Mouse (Mus musculus) hindbrain, postnatal 0 days (tissue): ENCODE measurements around the gene Med7. TPM values are rescaled to one million over a fixed set of nuclear protein-coding genes. Genes with fewer than 3 reads are reported as not detected.

ENCODE experiments used
- ATAC-seq: fragments of 200-750 bp; cut with Nextera tagmentation; 2 replicates; pipeline ENCODE4 v1.8.0; 2017; ENCODE audit warnings: mild to moderate bottlenecking, moderate TSS enrichment, moderate library complexity
- DNase-seq: peaks from one replicate; pipeline ENCODE4 v3.0.0-alpha.2; 2015; ENCODE audit warnings: low spot score
- H3K27ac ChIP-seq: fragments of 300-500 bp; sonication (generic); 2 replicates; pipeline ENCODE4 v1.5.1; 2014; ENCODE audit warnings: mild to moderate bottlenecking
- H3K27me3 ChIP-seq: fragments of 300-500 bp; sonication (generic); 2 replicates; pipeline ENCODE4 v1.6.1; 2014; ENCODE audit warnings: low read length, mixed read lengths; ENCODE audit not compliant: insufficient read depth
- H3K36me3 ChIP-seq: fragments of 300-500 bp; sonication (generic); 2 replicates; pipeline ENCODE4 v1.6.1; 2014; ENCODE audit warnings: low read length, mixed read lengths; ENCODE audit not compliant: insufficient read depth
- H3K4me1 ChIP-seq: fragments of 300-500 bp; sonication (generic); 2 replicates; pipeline ENCODE4 v1.6.1; 2014; ENCODE audit warnings: antibody characterized with exemption, low read length, mixed read lengths; ENCODE audit not compliant: insufficient read depth
- H3K4me2 ChIP-seq: fragments of 300-500 bp; sonication (generic); 2 replicates; pipeline ENCODE4 v1.6.1; 2014; ENCODE audit warnings: low read depth, mild to moderate bottlenecking, low read length, moderate library complexity, mixed read lengths
- H3K4me3 ChIP-seq: fragments of 300-500 bp; sonication (generic); 2 replicates; pipeline ENCODE4 v1.5.1; 2014; ENCODE audit warnings: low read length
- H3K9ac ChIP-seq: fragments of 300-500 bp; sonication (generic); replicated peaks from 2 replicates; pipeline ENCODE4 v1.6.1; 2014; ENCODE audit warnings: mild to moderate bottlenecking, low read length, moderate library complexity, mixed read lengths
- H3K9me3 ChIP-seq: fragments of 300-500 bp; sonication (generic); 2 replicates; pipeline ENCODE4 v1.6.1; 2016; ENCODE audit warnings: low read length, mixed read lengths
- CTCF ChIP-seq: IDR thresholded peaks from 2 replicates; pipeline ENCODE4 v1.5.1; 2016; ENCODE audit warnings: antibody characterized with exemption, control low read depth, low read depth
- WGBS: fragments of 180-500 bp; shearing (Covaris S2); extraction: QIAGEN DNeasy Blood & Tissue Kit; methylation state at CpG from one replicate; pipeline ENCODE4 v1.1.7; 2014; 5-methylcytosine and 5-hydroxymethylcytosine counted together
- polyA plus RNA-seq: library from polyadenylated mRNA; unstranded; fragments of >200 nt; fragmentation: Nextera tagmentation; extraction: Ambion mirVana; gene quantifications from 2 replicates; pipeline ENCODE4 v1.2.1, GENCODE M21; 2015
- total RNA-seq: library from RNA; depleted of rRNA; stranded (reverse); fragments of >200 nt; gene quantifications from 2 replicates; pipeline ENCODE4 v1.2.3, GENCODE M21; 2014; rRNA removed

Gene Med7
- total RNA-seq (14.5 and 19.1 TPM in 2 replicates), polyA plus RNA-seq (62.1 and 63.3 TPM in 2 replicates)

DNA sequence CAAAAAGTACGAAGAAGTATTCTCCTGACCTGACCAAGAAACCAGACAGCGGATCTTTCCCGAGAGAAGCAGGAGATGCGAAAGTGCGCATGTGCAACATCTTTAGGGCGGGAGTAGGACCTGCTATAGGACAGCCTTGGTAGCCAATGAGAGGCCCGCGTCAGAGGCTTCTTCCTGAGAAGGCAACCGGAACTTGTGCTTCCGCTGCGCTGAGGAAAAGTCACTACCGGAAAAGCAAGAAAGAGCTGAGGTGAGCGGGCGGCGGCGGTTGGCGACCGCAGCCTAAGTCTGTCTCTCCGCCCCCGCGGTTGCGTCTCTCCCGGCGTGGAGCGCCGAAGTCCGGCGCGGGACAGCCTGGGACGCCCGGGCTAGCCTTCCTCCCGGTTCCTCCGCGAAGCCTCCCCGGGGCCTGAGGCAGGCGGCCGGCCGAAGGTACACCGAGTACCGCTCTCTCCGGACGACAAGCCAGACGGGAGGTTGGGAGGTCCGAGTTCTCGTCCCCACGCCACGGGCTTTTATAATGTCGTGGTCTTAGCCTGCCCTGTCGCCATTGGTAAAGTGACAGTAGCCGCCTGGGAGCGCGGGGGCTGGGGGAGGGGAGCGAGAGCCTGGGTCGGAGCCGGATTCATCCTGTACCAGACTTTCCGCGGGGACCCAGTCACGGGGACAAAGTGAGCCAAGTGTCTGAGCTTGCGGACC, at the start of gene Med7:
Gene Med7, plus strand, starts transcription at position 166 of the 699 bp plus-strand sequence.
- Histone ChIP-seq H3K4me3 (peak within 1 kb of the TSS; percentile 99), H3K27me3 (no peaks in the 10 kb centered on the region), H3K4me1 (peaks cover 3% of the 10 kb centered on the region; the same call in 1 of the 2 replicates), H3K27ac (peak within 1 kb of the TSS; percentile 97), H3K9me3 (no peaks in the 10 kb centered on the region), H3K4me2 (peak within 1 kb of the TSS; percentile 94), H3K9ac (peak within 1 kb of the TSS; percentile 91), H3K36me3 (peaks cover 4% of the 10 kb centered on the region)
- WGBS = under 1% methylated on average over 48 of the region's 59 CpGs
- peak; percentile 98 for DNase-seq
- peak; percentile 99 for ATAC-seq
- TF ChIP-seq CTCF = no peak

- ATAC-seq = no peak
- 90% methylated on average over 8 of the region's 8 CpGs for WGBS
- H3K36me3 ChIP-seq = no peaks in the 10 kb centered on the region
- no peak for TF ChIP-seq CTCF
- no peak overlapping the region for H3K9ac ChIP-seq
- no peak overlapping the region for H3K27ac ChIP-seq
- H3K4me2 ChIP-seq = no peak overlapping the region
- H3K27me3 ChIP-seq = no peaks in the 10 kb centered on the region
- no peak for DNase-seq
- H3K9me3 ChIP-seq = no peaks in the 10 kb centered on the region
- no peak overlapping the region for H3K4me3 ChIP-seq
- H3K4me1 ChIP-seq = no peaks in the 10 kb centered on the region
Observed at GRCm38 (mm10) chr11:46387061-46387460, 49.7 kb upstream of the Med7 start.

- 70% methylated on average over 6 of the region's 6 CpGs for WGBS
- TF ChIP-seq CTCF = no peak
Observed at GRCm38 (mm10) chr11:46388438-46388837, 48.3 kb upstream of the Med7 start.

GRCm38 (mm10) chr11:46389336-46390117, 47.2 kb upstream of the Med7 start, which contains the start of gene Itk:
TSS of gene Itk (minus strand) at chr11:46389515.
- Histone ChIP-seq H3K4me1 (no peaks in the 10 kb centered on the region), H3K4me3 (no peak within 1 kb of the TSS), H3K9ac (no peak within 1 kb of the TSS), H3K27me3 (no peaks in the 10 kb centered on the region), H3K27ac (no peak within 1 kb of the TSS), H3K9me3 (no peaks in the 10 kb centered on the region), H3K36me3 (no peaks in the 10 kb centered on the region), H3K4me2 (no peak within 1 kb of the TSS)
- ATAC-seq (no peak), DNase-seq (no peak)
- no peak for TF ChIP-seq CTCF
- WGBS = 83% methylated on average over 13 of the region's 13 CpGs

More at GRCm38 (mm10) chr11:46388438-46388837, 48.3 kb upstream of the Med7 start:
- Histone ChIP-seq H3K27ac (no peak overlapping the region), H3K27me3 (no peaks in the 10 kb centered on the region), H3K4me1 (no peaks in the 10 kb centered on the region), H3K4me2 (no peak overlapping the region), H3K9ac (no peak overlapping the region), H3K36me3 (no peaks in the 10 kb centered on the region), H3K4me3 (no peak overlapping the region), H3K9me3 (no peaks in the 10 kb centered on the region)
- DNase-seq = no peak
- no peak for ATAC-seq

- TF ChIP-seq CTCF = no peak
- 45% methylated on average over 3 of the region's 3 CpGs for WGBS
- no peak overlapping the region for H3K9ac ChIP-seq
- no peaks in the 10 kb centered on the region for H3K4me1 ChIP-seq
- no peaks in the 10 kb centered on the region for H3K27me3 ChIP-seq
- no peak overlapping the region for H3K4me3 ChIP-seq
- no peak for ATAC-seq
- DNase-seq = no peak
- no peaks in the 10 kb centered on the region for H3K9me3 ChIP-seq
- H3K4me2 ChIP-seq = no peak overlapping the region
- H3K36me3 ChIP-seq = no peaks in the 10 kb centered on the region
- H3K27ac ChIP-seq = no peak overlapping the region
Observed at GRCm38 (mm10) chr11:46390621-46391020, 46.1 kb upstream of the Med7 start.

DNA sequence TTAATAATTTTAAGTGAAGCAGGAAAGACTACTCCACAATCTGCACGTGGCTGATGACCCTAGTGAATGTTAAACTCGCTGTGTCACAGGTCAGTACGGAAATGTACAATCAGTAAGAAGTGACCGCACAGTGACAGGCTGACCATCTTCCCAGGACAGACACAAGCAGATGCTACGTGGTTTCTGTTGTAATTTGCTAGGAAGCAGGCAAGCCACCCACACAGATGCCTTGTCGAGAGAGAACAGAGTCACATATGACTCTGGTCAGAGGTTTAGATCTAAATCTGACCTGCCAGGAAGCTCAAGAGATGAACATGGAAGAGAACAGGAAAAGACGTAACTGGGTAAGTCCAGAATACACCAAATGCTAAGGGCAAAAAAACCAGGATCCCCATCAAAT, 43.8 kb upstream of the Med7 start:
- DNase-seq (no peak), ATAC-seq (no peak)
- Histone ChIP-seq H3K9ac (no peak overlapping the region), H3K36me3 (no peaks in the 10 kb centered on the region), H3K9me3 (no peaks in the 10 kb centered on the region), H3K4me3 (no peak overlapping the region), H3K4me2 (no peak overlapping the region), H3K27me3 (no peaks in the 10 kb centered on the region), H3K27ac (no peak overlapping the region), H3K4me1 (no peaks in the 10 kb centered on the region)
- 88% methylated on average over 7 of the region's 7 CpGs for WGBS
- no peak for TF ChIP-seq CTCF
